9 mouse cellular contexts compared by ENCODE assay signal in the genomic region with DNA sequence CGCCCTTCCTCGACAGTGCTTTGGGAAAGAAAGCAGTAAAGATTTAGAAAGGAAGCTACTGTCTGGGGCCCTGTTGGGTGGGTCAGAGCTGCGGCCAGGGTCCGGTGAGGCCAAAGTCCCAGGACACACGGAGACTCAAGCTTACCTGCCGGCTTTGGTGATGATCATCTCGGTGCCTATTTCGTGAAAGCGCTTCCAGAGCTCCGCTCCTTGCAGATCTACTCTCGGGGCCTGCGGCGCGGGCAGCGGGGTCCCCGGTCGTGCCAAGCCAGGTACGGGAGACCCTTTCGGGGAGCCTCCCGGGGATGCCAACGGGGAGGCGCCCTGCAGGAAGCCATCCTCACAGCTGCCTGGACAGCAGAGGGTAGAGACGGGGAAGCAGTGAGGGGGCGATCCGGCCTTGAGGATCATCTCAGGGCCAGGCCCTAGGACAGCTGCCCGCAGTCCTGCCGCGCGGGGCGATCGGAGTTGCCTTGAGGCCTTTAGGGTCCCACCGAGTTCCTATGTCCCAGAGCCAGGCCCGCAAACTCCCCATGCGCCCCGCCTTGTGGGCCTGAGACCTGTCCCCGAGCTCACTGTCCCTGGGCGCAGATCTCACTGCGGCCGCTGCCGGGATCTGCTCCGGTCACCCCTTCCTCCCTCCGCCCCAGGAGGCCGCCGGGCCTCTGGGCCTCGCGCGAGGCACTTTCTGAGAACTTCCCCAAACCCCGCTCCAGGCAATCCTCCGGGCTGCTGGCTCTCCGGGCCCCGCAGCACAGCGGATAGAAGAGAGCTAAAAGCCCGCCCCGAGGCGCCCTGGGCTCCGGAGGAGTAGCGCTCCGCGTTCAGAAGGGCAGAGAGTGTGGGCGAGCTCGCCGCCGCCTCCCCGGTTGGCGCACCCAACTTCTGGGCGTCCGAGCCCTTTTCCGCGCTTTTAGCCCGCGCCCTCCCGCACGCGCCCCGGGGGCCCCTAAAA. TPM values are rescaled to one million over a fixed set of nuclear protein-coding genes. Genes with fewer than 3 reads are reported as not detected.
A peak's percentile ranks its signal among the peaks of the same experiment; 100 is the strongest.
DNase-seq lines count a peak whose midpoint lies in the region; ATAC-seq and TF ChIP-seq lines count a peak whose summit lies in the region.
"Had no signal": no experiment of that assay in that cellular context is flagged by ENCODE, and none has a peak within 500 bp of the region (broad histone marks: within the 10 kb centered on the region; RNA-seq: fewer than 3 reads in every experiment).

No protein-coding gene starts in this region.

- peak overlapping the region; percentile 61 for H3K9ac ChIP-seq in intestine, embryonic 16.5 days (ENCODE audit: low read depth, low read length)
- H3K9ac ChIP-seq in midbrain, embryonic 15.5 days, result no peak overlapping the region

- H3K27ac ChIP-seq in kidney, adult 2 months (ENCODE audit: insufficient read depth, low read depth, low read length), result no peak overlapping the region
- no peak overlapping the region for H3K27ac ChIP-seq in intestine, embryonic 16.5 days (ENCODE audit: low read length)
- H3K27ac ChIP-seq in midbrain, embryonic 15.5 days, result no peak overlapping the region

- no peaks in the 10 kb centered on the region for H3K36me3 ChIP-seq in kidney, adult 2 months (ENCODE audit: control insufficient read depth, insufficient read depth, low read length)
- no peaks in the 10 kb centered on the region for H3K36me3 ChIP-seq in intestine, embryonic 16.5 days (ENCODE audit: control insufficient read depth, insufficient read depth, low read length)
- H3K36me3 ChIP-seq in midbrain, embryonic 15.5 days (replicated peaks), result no peaks in the 10 kb centered on the region
- H3K36me3 ChIP-seq: G1E had no signal

- intact Hi-C loops in gastrocnemius, postnatal 14 days (cut with DNase I; ENCODE audit: low total_unique reads), result no loop called here

- peak overlapping the region; percentile 6 for H3K4me3 ChIP-seq in kidney, adult 2 months (ENCODE audit: insufficient read depth, low read depth, low read length)
- peak overlapping the region; percentile 50 for H3K4me3 ChIP-seq in intestine, embryonic 16.5 days (ENCODE audit: low read length)
- peak overlapping the region; percentile 38 for H3K4me3 ChIP-seq in midbrain, embryonic 15.5 days

- no peak for DNase-seq in kidney, adult 2 months
- DNase-seq in kidney, adult 9 months, result no peak
- peak; percentile 34 to 38 for DNase-seq in adrenal gland, postnatal 36 days
- DNase-seq in gastrocnemius, postnatal 14 days, result peak; percentile 52
- no peak for DNase-seq in layer of hippocampus, postnatal 14 days (ENCODE audit: low spot score in 2 of 2)
- DNase-seq in left cerebral cortex, adult 8-10 months (ENCODE audit: low spot score in 2 of 2), result no peak

- no peaks in the 10 kb centered on the region for H3K4me1 ChIP-seq in kidney, adult 2 months (ENCODE audit: control insufficient read depth, insufficient read depth, low read length)
- H3K4me1 ChIP-seq in intestine, embryonic 16.5 days (ENCODE audit: control insufficient read depth, insufficient read depth, low read length), result peaks cover 8% of the 10 kb centered on the region
- H3K4me1 ChIP-seq in midbrain, embryonic 15.5 days, result peaks cover 23% of the 10 kb centered on the region

- WGBS in kidney, adult 2 months, result 4% methylated on average over 75 of the region's 75 CpGs
- under 1% methylated on average over 75 of the region's 75 CpGs for WGBS in intestine, embryonic 16.5 days
- WGBS in midbrain, embryonic 15.5 days, result under 1% methylated on average over 75 of the region's 75 CpGs

- H3K9me3 ChIP-seq in intestine, embryonic 16.5 days (ENCODE audit: control insufficient read depth, low read length), result no peaks in the 10 kb centered on the region
- no peaks in the 10 kb centered on the region for H3K9me3 ChIP-seq in midbrain, embryonic 15.5 days

- H3K4me2 ChIP-seq in intestine, embryonic 16.5 days (ENCODE audit: low read depth, low read length), result peak overlapping the region; percentile 80
- H3K4me2 ChIP-seq in midbrain, embryonic 15.5 days, result peak overlapping the region; percentile 75

- peak; percentile 76 for ATAC-seq in intestine, embryonic 16.5 days
- peak; percentile 25; the same call in 1 of the 2 replicates for ATAC-seq in midbrain, embryonic 15.5 days (replicated peaks)

- peaks cover 17% of the 10 kb centered on the region for H3K27me3 ChIP-seq in kidney, adult 2 months (replicated peaks; ENCODE audit: control insufficient read depth, insufficient read depth, low read length)
- H3K27me3 ChIP-seq in intestine, embryonic 16.5 days (replicated peaks; ENCODE audit: control insufficient read depth, insufficient read depth, low read length), result peaks cover 44% of the 10 kb centered on the region
- peaks cover 53% of the 10 kb centered on the region for H3K27me3 ChIP-seq in midbrain, embryonic 15.5 days (replicated peaks)

- TF ChIP-seq CTCF in kidney, adult 2 months (conservative IDR thresholded peaks at IDR 0.05; ENCODE audit: insufficient read depth, insufficient read length, low read depth, low read length), result no peak

- no peak for TF ChIP-seq POLR2A in kidney, adult 2 months (IDR thresholded peaks at IDR 0.05; ENCODE audit: low read depth, low read length)

RNA-seq across cellular contexts. Expression of gene Tbx18, which starts 1.5 kb away (rescaled TPM):
- 0.45 and 0.53 TPM in 2 replicates for polyA plus RNA-seq in kidney, adult 2 months (2012; rRNA removed)
- total RNA-seq in adrenal gland, postnatal 36 days (2021), result 1 to 10 TPM in 1 of 2 experiments, under 1 TPM in 1; 0.82 to 1.1 TPM
- 1 to 10 TPM; 1.2 to 2.3 TPM for total RNA-seq in gastrocnemius, postnatal 14 days (2021)
- 0.22 and 0.26 TPM in 2 replicates for polyA plus RNA-seq in intestine, embryonic 16.5 days (2015; fragmentation: Nextera tagmentation; extraction: Ambion mirVana)
- 2.3 and 3.4 TPM in 2 replicates for polyA plus RNA-seq in midbrain, embryonic 15.5 days (2015; fragmentation: Nextera tagmentation; extraction: Ambion mirVana)
- total RNA-seq in layer of hippocampus, postnatal 14 days (2021), result 1 to 10 TPM; 2.5 to 3.6 TPM
- total RNA-seq in left cerebral cortex, adult 8-10 months (2022), result 1 to 10 TPM; 1.8 to 2.4 (median 2.1) TPM
- total RNA-seq: G1E had no signal
- polyA plus RNA-seq: G1E had no signal

Comparison
In these comparisons a context has a peak if more than half of its experiments do, and no peak if none do; other contexts are left out.
1. DNase-seq: peak in adrenal gland, postnatal 36 days (2 of 2) and gastrocnemius, postnatal 14 days (single experiment); none in kidney, adult 2 months (single experiment), kidney, adult 9 months (single experiment), layer of hippocampus, postnatal 14 days (0 of 2) and left cerebral cortex, adult 8-10 months (0 of 2).
2. Peak in every context shown above with its lines, with median percentiles within 50 percentile points of each other: H3K4me3 ChIP-seq.